Mouse (Mus musculus): ENCODE measurements around the gene Chil1.

DNA sequence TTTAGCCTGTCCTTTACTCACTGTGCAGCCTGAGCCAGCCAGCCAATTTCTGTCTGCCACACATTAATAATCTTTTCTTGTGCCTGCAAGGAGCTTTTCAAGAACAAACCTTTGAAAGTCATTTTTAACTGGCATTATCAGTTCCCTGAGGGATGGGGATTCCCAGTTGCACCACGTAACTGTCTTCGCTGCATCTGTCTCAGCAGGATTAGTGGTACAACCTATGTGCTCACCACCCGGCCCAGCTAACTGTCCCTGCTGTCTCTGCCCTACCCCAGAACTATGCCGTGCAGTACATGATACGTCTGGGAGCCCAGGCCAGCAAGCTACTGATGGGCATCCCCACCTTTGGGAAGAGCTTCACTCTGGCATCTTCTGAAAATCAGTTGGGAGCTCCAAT, 6.2 kb downstream of the Chil1 start:
- TF ChIP-seq POLR2A (IDR thresholded peaks at IDR 0.05; ENCODE audit: insufficient read length, low read depth), result no peak
- TF ChIP-seq POLR2AphosphoS2 (IDR thresholded peaks at IDR 0.05; ENCODE audit: insufficient read length, low read depth), result no peak
- TF ChIP-seq MYOD1 (IDR thresholded peaks at IDR 0.05; ENCODE audit: control insufficient read depth in 1 of 3, insufficient read length in 2 of 3, low read depth in 2 of 3), result peak in 2 of 3 experiments; percentile 21 to 41
- no peak for TF ChIP-seq E2F4 (IDR thresholded peaks at IDR 0.05; ENCODE audit: insufficient read depth)
- TF ChIP-seq MAX (IDR thresholded peaks at IDR 0.05; ENCODE audit: low read depth), result no peak
- TF ChIP-seq SRF (IDR thresholded peaks at IDR 0.05; ENCODE audit: control insufficient read depth, insufficient read length, low read depth), result no peak
- TF ChIP-seq REST (IDR thresholded peaks at IDR 0.05; ENCODE audit: insufficient read depth, insufficient read length), result no peak
- TF ChIP-seq MYOG (IDR thresholded peaks at IDR 0.05; ENCODE audit: control insufficient read depth in 1 of 3, insufficient read depth in 1 of 3, insufficient read length in 2 of 3, low read depth in 2 of 3), result peak in 1 of 3 experiments; percentile 22
- no peak for TF ChIP-seq CEBPB (IDR thresholded peaks at IDR 0.05; ENCODE audit: insufficient read depth, poor library complexity, severe bottlenecking)

Measured in myocyte (in vitro differentiated cells).